Mouse (Mus musculus) frontal cortex, adult 2 months (tissue): ENCODE data around the gene Btbd6. TPM values are rescaled to one million over a fixed set of nuclear protein-coding genes. Genes with fewer than 3 reads are reported as not detected.

Experiments used
- DNase-seq, 2 experiments: peaks; one replicate each; pipeline ENCODE4 v3.0.0; 2022; ENCODE audit warnings: low spot score in 1 of 2; ENCODE audit errors: extremely low spot score in 1 of 2
- polyA plus RNA-seq: library from polyadenylated mRNA; depleted of rRNA; stranded (reverse); fragments of >200 nt; gene quantifications from 2 replicates; pipeline ENCODE4 v1.2.3, GENCODE M21; 2012; rRNA removed

Gene Btbd6
- polyA plus RNA-seq: 70.7 and 75.5 TPM in 2 replicates

DNA sequence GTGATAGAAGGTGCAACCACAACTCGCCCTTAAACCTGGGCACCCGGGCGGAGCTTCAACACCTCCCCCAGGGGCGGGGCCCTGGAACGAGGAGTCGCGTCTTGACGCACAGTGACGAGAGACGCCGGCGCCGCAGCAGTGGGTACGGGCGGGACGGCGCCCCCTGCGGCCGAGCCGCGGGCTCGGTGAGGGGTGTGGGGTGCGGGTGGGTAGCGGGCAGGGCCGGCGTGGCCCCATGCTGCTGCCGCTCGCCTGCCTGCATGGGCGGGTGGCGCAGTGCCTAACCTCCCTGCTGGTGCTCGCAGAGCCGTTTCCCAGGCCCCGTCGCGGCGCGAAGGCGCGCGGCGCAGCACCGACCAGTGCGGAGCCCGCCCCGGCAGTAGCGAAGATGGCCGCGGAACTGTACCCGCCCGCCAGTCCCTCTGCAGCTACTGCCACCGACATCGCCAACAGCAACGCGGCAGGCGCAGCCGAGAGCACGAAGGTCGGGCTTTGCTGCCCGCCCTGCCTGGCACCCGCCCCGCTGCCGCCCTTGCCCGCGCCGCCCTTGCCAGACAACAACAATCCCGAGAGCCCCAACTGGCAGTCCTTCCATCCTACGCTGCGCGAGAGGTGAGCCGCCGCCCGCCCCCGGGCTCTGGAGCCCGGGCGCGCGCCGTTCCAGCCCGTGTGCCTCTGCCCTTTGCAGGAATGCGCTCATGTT lies at the start of gene Btbd6:
Btbd6 (plus strand) TSS at position 112 of the 703 bp plus-strand sequence.
- DNase-seq: peak; percentile 80 to 93

DNA sequence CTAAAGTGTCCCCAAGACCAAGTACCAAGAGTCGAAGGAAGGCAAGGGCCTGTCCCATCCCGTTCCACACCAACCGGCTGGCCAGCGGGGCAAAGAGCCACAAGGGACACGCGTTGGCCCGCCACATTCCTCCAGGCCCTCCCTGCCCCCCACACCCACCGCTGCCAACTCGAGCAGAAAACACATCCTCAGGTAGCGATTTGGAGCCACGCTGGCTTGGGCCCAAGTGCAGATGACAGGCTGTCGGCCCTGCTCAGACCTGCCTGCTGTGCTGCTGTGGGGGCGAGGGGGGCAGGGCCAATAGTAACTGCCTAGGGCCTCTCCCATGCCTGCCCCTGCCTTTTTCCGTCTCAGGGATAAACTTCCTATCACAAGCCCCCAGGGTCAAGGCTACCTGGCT lies 49.0 kb upstream of the Btbd6 start:
- no peak for DNase-seq

DNA sequence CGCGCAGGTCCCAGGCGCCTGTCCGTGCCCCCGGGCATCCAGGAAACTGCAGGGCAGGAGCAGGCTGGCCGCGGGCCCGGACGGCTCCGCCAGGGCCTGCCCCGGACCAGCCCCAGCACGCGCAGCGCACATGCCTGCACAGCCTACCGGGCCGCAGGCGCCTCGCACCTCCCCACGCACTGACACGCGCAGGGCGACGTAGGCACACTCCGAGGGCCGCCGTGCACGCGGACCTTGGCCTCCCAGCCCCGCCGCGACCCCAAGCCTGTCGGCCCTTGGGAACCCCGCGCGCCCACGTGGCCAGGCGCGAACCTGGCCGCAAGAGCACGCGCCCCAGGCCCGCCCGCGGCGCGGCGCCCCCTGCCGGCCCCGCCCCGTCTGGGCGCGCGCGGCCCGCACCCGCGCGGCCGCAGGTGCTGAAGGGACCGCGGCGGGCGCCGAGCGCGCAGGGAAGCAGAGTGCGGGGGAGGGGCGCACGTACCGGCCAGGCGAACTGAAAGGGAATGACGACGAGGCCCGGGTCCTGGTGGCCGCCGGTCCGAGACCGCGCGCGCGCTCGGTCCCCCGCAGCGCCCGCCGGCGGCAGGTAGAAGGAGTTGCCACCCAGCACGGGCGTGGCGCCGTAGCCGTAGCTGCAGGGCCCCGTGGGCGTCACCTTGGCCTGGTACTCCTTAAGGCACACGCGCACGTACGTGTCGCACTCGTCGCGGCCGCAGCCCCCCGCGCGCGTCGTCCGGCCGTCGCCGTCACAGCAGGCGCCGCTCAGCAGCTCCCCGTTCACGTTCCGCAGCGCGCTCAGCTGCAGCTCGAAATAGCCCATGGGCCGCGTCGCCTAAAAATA lies 47.7 kb upstream of the Btbd6 start:
- peak in 1 of 2 experiments; percentile 65 for DNase-seq

DNA sequence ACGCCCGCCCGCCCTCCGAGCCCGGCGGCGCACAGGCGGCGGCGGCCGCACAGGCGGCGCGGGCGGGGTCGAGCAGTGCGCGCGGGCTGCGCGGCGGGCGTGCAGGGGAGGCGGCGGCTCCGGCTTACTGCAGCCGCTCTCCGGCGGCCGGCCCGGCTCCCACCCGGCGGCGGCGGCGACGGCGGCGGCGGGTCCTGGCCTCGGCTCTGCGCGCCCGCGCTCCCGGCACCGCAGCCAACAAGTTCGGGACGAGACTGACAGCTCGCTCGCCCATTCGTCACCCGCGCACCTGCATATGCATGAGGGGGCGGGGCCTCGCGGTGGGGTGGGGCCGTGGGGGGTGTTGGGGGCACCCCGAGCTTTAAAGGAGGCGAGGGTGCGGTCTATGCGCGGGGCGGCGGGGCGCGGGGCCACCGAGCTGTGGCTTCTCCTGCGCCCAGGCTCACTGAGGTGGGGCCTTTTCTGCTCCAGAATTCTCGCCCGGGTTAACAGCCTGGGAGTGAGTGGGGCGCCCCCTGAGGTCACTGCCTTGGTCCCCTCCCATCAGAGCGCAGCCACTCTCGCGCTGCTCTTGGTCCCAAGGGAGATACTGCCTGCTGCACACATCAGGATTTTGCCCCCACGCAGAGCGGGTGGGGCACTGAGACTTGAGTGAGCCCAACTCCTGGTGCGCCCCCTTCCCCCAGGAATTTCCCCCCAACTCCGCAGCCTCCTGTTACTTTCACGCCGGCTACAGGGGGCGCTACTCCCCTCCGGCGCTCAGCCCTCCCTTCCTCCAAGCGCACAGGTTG lies 46.5 kb upstream of the Btbd6 start, which contains the start of gene Jag2:
Jag2 (minus strand) TSS at position 215 of the 791 bp plus-strand sequence.
- DNase-seq: peak in 1 of 2 experiments; percentile 77

DNA sequence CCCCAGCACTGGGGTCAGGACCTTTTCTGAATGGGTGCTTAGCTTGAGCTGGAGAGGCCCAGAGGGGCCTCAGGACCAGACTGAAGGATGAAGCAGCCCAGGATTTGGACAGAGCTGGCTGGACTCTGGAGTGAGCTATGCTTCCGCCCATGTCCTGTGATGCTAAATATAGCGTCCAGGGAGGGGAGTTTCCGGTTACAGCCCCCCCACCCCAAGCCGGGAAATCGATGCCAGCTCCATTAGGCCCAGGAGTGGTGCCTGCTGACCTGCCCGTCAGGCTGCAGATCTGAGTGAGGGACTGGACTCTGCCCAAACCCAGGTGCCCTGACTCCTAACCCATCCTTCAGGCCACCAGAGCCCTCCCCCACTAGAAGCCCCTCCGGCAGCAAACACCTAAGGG lies 43.6 kb upstream of the Btbd6 start:
- DNase-seq: no peak

DNA sequence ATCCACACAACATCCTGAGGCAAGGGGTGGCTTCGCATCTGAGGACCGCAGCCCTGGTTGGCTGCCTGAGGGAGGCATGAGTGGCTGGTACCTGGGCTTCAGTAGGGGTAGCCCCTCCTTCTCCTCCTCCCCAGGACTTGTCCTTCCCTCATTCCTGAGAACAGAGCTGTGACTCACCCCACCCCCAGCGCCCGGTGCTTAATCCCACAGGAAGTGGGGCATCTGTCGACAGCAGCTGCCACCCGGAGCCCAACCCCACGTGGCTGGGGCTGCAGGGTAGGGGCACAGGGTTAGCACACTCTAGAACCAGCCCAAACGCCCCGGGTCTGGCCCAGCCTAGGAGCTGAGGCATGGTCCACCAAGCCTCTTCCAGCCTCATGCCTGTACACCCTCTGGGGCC lies 38.4 kb upstream of the Btbd6 start:
- DNase-seq: peak in 1 of 2 experiments; percentile 61

DNA sequence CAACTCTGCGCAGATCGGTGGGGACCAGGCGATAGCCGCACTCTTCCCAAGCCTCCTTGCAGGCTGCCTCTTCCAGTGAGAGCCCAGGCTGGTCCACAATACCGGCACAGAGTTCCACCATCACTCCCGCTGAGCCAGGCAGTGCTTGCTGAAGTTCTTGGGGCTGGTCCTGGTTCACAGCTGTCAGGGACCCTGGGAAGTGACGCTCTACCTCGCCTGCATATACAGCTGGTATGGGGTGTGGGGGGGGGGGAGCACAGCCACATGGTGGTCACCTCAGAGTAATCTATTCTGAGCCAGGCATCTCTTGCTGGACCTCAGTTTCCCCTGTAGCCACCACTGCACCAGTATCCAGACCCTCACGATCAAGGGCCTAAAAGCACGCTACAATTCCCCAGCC lies 37.9 kb upstream of the Btbd6 start:
- no peak for DNase-seq

DNA sequence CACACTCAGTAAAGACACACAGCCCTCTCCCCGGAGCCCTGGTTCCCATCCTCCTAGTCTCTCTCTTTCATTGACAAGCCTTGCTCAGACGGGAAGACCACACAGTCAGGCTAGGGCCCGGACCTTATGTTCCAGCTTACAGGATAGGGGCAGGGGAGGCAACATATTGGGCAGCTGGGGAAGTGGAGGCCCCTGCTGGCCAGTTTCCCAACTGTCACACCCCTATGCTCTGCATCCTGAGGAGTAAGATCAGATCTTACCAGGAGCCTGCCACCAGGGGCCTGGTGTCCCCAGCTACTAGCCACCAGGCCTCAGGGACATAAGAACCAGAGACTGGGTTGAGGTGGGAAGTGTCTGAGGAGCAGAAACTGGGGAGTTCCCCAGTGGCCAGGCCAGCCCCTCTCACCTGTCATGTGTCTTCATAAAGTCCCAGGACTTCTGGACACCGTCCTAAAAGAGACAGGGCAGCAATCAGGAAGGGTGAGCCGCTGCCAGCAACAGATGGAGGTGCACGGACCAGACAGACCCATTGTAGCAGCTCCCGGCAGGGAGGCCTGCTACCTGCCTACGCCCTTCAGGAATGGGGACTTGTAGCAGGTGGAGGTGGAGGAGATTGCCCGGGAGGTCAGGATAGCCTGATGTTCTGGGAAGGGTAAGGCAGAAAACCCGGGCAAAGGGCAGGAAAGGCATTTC lies 37.3 kb upstream of the Btbd6 start:
- no peak for DNase-seq

DNA sequence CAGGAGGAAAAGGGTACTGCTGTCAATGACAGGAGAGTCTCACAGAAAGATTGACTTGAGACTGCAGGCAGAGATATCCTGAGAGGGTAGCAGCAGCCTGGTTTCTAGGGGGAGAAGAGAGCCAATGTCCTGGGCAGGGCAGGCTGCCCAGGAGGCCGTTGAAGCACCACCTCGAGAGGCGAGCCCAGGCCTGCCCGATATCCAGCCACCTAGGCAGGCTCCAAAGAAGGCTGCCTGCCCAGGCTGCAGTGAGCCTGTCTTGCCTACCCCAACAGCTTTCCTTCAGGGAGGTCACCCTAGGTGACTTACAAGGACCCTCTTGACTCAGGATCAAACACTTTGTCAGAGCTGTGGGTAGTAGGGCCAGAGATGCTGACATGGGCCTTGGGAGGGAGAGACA lies 36.0 kb upstream of the Btbd6 start:
- DNase-seq: no peak

DNA sequence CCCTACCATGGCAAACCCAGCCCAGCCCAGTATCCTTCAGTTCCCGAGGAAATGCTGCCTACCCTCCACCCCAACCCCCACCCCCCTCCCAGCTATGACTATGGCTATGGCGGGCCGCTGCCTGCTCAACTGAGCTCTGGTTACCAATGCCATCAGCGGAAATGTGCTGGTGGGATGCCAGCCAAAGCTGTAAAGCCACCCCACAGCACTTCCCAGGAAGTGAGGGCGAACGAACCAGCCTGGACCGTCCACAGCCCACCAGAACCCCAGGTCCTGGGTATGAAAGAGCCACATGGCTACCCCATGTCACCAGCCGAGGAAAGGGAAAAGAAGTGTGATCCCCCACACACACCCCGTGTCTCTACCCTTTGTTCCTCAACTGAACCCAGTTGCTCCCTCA lies 35.6 kb upstream of the Btbd6 start:
- DNase-seq: no peak

DNA sequence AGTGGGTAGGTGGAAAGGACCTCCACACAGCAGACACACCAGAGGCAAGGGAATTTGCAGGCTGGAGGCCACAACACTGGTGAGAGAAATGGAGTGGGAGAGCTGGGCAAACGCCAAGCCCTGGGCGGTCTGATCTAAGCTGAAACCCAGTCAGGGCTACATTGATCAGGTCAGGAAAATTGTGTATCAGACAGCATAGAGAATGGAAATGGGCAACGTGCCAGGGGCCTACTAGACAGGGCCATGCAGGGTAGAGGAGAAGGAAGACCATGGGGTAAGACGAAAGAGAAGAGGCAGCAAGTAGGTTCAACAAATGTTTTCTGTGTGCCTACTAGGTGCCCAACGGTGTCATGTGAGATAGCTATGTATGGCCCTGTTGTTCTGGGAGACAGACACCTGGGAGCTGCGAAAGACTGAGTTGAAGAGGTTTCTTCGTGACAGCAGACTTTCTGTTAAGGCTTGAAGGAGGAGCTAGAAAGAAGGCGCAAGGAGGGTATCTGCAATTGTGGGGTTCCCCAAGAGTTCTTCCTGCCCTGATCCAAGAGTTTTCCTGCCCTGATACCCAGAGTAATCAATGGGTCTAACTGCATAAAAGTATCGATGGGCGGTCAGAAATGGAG lies 35.0 kb upstream of the Btbd6 start:
- DNase-seq: no peak

DNA sequence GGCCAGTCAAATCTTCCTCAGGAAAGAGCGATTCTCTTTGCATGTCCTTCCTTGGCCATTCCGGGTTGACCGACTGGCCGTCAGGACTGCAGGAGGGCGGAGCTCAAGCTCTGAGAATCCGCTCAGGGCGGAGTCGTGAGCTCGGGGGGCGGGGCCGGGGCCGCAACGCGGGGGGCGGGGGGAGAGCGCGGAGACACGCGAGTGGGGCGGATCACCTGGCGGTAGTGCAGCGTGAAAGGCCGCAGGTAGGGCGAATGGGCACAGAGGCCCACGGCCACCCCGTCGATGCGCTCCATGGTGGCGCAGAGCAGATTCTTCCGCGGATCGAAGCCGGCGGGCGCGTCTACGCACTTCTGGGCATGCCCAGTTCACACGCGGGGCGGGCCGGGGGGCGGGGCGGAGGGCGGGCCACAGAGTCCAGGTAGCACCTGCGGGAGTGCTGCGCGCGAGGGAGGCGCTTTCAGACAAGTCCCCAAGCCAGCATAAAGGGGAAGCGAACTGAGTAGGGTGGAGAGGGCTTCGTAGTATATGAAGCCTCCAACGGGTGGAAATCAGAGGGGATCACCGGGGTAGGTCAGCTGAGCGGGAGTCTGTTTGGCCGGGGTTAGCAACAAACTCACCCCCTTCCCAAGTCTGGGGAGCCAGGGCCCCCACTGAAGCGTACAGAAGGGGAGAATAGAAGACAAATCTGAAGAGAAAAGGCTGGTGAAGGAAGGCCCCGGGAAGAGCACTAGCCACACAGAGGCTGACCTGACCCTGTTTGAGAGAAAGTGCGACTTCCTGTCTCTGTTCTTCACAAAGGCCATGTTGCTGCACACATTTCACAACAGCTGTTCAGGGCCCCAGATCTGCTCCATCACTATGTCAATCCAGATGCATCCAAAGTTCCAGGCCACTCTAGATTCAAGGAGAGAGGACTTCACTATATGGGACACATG lies 34.2 kb upstream of the Btbd6 start, which contains the start of gene Nudt14:
Nudt14 (minus strand) TSS at position 349 of the 938 bp plus-strand sequence.
- peak in 1 of 2 experiments; percentile 65 for DNase-seq

DNA sequence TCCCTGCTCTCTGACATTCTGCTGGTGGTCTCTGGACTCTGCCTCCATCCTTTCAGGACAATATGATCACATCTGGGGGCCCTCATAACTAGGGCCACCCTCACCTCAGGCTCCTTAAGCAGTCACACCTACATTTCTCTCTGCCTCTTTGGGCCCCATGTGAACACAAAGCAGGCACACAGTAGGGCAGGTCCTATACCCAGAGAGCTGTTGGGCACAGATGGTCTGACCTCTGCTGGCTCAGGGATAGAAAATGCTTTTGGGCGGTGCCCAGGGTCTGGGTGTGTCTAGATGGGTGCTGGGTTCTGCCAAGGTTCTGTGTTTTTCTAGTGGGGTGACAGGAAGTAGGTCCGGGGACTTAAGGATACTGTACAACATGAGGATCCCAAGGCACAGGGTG lies 32.6 kb upstream of the Btbd6 start:
- no peak for DNase-seq

DNA sequence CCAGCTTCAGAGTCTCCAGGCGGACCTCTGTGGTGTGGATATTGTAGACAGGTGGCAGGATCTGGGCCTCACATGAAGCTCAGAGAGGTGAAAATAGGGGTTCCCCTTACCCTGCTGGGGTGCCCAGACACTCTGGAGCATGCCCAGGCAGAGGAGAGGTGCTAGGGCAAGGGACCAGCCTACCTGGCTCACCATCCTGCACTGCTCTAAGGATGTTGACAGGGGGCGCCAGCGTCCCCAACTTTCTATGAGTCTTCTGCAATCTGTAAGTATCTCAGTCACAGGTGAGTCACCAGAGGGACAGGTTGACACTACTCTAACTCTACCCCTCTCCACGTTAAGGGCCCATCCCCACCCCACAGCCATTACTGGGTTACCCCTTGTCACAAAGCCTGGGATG lies 29.0 kb upstream of the Btbd6 start:
- DNase-seq: peak in 1 of 2 experiments; percentile 57

DNA sequence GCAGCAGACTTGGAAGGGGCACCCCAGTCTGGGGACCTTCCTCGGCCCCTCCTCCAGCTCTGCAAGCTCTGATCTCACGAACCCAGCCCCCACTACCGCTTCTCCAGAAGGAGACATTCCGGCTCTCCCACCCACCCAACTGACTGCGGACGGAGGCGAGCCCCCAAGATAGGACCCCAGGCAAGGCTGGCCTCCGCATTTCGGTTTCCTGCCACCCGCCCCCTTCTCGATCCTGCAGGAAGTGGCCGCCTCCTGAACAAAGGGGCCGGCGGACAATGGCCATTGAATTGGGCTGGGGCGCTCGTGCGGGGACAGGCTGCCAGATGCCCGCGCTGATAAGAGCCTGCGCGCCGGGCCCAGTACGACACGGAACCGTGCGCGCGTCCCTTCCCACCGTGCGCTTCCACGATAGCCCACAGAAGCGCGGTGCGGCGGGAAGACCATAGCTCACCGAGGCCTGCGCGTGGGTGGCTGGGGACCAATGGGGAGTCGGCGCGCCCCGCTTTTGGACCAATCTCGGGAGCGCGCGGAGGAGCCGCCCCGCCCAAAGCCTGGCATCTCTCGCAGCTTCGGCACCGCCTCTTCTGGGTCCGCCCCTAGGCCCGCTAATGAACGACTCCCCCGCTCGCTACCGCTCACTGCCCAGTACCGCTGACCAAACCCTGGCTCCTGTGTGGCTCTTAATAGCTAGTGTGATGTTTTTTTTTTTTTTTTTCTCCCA lies 26.1 kb upstream of the Btbd6 start:
- DNase-seq: peak; percentile 85 to 95

DNA sequence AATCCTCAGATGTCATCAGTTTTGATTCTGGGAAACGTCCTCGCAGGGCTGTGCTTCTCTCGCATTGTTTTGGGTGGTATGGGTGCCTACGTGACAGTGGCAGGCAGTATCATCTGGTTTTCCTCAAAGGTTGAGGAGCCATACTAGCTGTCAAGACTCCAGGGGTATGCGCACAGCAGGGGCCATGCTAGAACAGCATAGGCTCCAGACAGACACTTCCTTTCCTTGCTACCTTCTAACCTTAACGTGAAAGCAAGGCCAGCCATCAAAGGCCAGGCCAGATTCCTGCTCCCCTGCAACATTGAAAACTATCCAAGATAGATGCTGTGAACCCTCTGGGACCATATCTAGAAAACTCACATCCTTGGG lies 25.5 kb upstream of the Btbd6 start:
- no peak for DNase-seq

DNA sequence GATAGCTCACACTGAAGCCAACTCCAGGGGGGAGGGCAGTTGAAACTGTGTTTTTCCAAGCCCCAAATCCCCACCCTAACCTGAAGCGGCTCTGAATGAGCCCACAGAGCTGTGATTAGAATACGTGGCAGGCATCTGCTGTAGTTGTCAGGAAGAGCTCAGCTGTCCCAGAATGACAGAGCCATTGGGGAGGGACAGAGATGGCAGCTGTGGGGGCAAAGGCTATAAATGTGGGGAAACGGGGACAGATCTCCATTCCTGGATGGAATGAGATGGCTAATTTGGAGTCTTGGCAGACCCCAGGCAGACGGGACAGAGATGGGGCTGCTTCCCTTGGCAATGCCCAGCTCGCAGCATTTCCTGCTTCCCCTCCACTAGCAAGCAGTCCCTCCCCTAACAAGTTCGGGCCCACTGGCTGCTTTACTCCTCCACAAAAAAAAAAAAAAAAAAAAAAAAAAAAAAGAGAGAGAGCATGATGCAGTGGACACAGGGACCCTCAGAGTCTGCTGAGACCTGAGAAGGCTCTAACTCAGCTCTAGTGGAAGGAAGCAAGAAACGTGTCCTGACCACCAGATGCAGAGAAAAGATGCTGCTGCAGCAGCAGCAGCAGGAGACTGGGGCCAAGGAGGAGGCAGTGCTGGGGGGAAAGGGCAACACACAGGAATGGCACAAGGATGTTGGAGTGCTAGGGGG lies 25.0 kb upstream of the Btbd6 start:
- no peak for DNase-seq

DNA sequence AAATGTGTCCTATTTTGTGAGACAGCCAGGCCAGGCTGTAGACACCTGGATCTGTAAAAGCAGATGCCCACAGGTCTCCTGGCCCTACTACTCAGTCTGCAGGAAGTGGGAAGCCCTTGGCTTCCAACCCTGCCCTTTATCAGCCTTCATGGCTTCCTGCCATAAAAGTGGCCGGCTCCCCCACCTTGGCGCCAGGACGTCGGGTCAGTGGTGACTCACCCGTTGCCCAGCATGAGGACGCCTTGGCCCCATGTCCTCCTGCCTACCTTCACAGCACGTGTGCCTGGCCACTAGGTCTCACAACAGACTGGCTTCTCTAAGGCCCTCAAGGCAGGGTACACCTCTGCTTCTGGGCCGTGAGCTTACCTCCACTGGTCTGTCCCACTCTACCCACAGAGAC lies 23.8 kb upstream of the Btbd6 start:
- DNase-seq: no peak
